10 mouse cellular contexts compared by ENCODE assay signal in the genomic region with DNA sequence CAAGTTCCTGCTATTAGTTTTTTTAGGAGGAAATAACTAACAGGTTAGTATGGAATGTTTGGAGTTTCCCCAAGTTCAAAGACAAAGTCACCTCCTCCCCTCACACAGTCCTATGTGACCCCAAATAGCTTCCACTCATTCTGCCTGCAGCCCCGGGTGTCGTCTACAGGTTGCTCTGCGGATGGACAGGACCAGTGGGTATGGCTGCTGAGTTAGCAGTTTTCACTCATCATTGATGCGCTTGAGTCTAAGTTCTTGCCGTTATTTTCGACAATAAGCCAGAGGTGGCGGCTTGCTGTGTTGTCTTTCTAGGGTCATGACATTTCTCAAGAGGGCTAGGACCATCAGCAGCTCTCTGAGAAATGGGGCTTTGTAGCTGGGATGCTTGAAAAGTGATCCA. TPM values are rescaled to one million over a fixed set of nuclear protein-coding genes. Genes with fewer than 3 reads are reported as not detected.
DNase-seq lines count a peak whose midpoint lies in the region; ATAC-seq and TF ChIP-seq lines count a peak whose summit lies in the region.
"Had no signal": no experiment of that assay in that cellular context is flagged by ENCODE, and none has a peak within 500 bp of the region (broad histone marks: within the 10 kb centered on the region; RNA-seq: fewer than 3 reads in every experiment).

No protein-coding gene starts in this region.

- peaks cover 2% of the 10 kb centered on the region for H3K4me1 ChIP-seq in spleen, adult 2 months (ENCODE audit: control insufficient read depth, insufficient read depth, insufficient read length)
- H3K4me1 ChIP-seq in midbrain, embryonic 14.5 days (ENCODE audit: control insufficient read depth, insufficient read depth, low read length), result peaks cover 49% of the 10 kb centered on the region

- no peaks in the 10 kb centered on the region for H3K36me3 ChIP-seq in spleen, adult 2 months (ENCODE audit: control insufficient read depth, insufficient read depth, low read length)
- no peaks in the 10 kb centered on the region for H3K36me3 ChIP-seq in midbrain, embryonic 14.5 days (ENCODE audit: control insufficient read depth, insufficient read depth, low read length)

- DNase-seq in gastrocnemius, adult 2 months, result no peak
- DNase-seq in gastrocnemius, postnatal 14 days, result no peak
- peak in 1 of 2 experiments; percentile 21 for DNase-seq in spleen, adult 2 months (ENCODE audit: low read depth in 1 of 2, low spot score in 2 of 2)
- no peak for DNase-seq in spleen, postnatal 10 days (ENCODE audit: low spot score in 2 of 2)
- DNase-seq in midbrain, embryonic 14.5 days, result no peak
- peak; percentile 40 to 44 for DNase-seq in thymus, postnatal 36 days
- no peak for DNase-seq in cerebellum, postnatal 14 days
- no peak for DNase-seq in gastrocnemius, adult 8-10 months (ENCODE audit: low spot score in 2 of 2)
- DNase-seq: lung, postnatal 10 days; right cerebral cortex, postnatal 14 days had no signal

- peak overlapping the region; percentile 68 for H3K4me3 ChIP-seq in gastrocnemius, adult 2 months
- peak overlapping the region; percentile 59 for H3K4me3 ChIP-seq in spleen, adult 2 months (ENCODE audit: extremely low read depth, insufficient read depth, insufficient read length)
- 0 out of 2 replicates have a peak overlapping the region, but pooled peaks have one; percentile 14 for H3K4me3 ChIP-seq in midbrain, embryonic 14.5 days (replicated peaks; ENCODE audit: low read depth, low read length)

- ATAC-seq in midbrain, embryonic 14.5 days (ENCODE audit: low FRiP score, low TSS enrichment), result no peak

- H3K27ac ChIP-seq in gastrocnemius, adult 2 months, result peak overlapping the region; percentile 86
- H3K27ac ChIP-seq in spleen, adult 2 months (ENCODE audit: insufficient read depth, low read length), result peak overlapping the region; percentile 88
- H3K27ac ChIP-seq in midbrain, embryonic 14.5 days (replicated peaks; ENCODE audit: low read depth, low read length), result no peak overlapping the region

- H3K9ac ChIP-seq in midbrain, embryonic 14.5 days (replicated peaks; ENCODE audit: low read length), result no peak overlapping the region

- no peaks in the 10 kb centered on the region for H3K9me3 ChIP-seq in midbrain, embryonic 14.5 days (ENCODE audit: control insufficient read depth, low read length)

- TF ChIP-seq CTCF in gastrocnemius, adult 2 months (IDR thresholded peaks at IDR 0.05), result no peak
- TF ChIP-seq CTCF in spleen, adult 2 months (IDR thresholded peaks at IDR 0.05; ENCODE audit: extremely low read depth, insufficient read depth, insufficient read length, insufficient replicate concordance), result no peak

- no peak for TF ChIP-seq POLR2A in spleen, adult 2 months (IDR thresholded peaks at IDR 0.05; ENCODE audit: low read depth, low read length)

- WGBS in spleen, adult 2 months, result 6% methylated on average over 7 of the region's 7 CpGs
- WGBS in midbrain, embryonic 14.5 days, result 73% methylated on average over 7 of the region's 7 CpGs

- peak overlapping the region; percentile 56 for H3K4me2 ChIP-seq in midbrain, embryonic 14.5 days (ENCODE audit: low read length)

- no peaks in the 10 kb centered on the region for H3K27me3 ChIP-seq in spleen, adult 2 months (ENCODE audit: control insufficient read depth, insufficient read depth, low read length)
- H3K27me3 ChIP-seq in midbrain, embryonic 14.5 days (ENCODE audit: control insufficient read depth, insufficient read depth, low read length), result no peaks in the 10 kb centered on the region

- intact Hi-C loops in gastrocnemius, adult 2 months (cut with DNase I), result no loop called here
- intact Hi-C loops in gastrocnemius, postnatal 14 days (cut with DNase I; ENCODE audit: low total_unique reads), result no loop called here

RNA-seq across cellular contexts. Expression of a gene that starts 1.3 kb away (rescaled TPM):
- total RNA-seq in gastrocnemius, adult 2 months (2021), result under 1 TPM; 0.46 to 0.59 TPM
- 1 to 10 TPM; 2.0 to 2.8 TPM for total RNA-seq in gastrocnemius, postnatal 14 days (2021)
- 24.6 and 34.7 TPM in 2 replicates for polyA plus RNA-seq in spleen, adult 2 months (2012; rRNA removed)
- 12.8 and 18.2 TPM in 2 replicates for polyA plus RNA-seq in midbrain, embryonic 14.5 days (2014; fragmentation: Nextera tagmentation; extraction: Ambion mirVana)
- total RNA-seq in gastrocnemius, adult 8-10 months (2022), result under 1 TPM; 0.27 to 0.54 (median 0.41) TPM

Comparison
In these comparisons a context has a peak if more than half of its experiments do, and no peak if none do; other contexts are left out.
1. DNase-seq: peak in thymus, postnatal 36 days (2 of 2); none in gastrocnemius, adult 2 months (single experiment), gastrocnemius, postnatal 14 days (single experiment), spleen, postnatal 10 days (0 of 2), midbrain, embryonic 14.5 days (single experiment), cerebellum, postnatal 14 days (0 of 2) and gastrocnemius, adult 8-10 months (0 of 2).
2. H3K4me3 ChIP-seq: peak in every context shown above with its lines; median percentile 68 in gastrocnemius, adult 2 months; 59 in spleen, adult 2 months; 14 in midbrain, embryonic 14.5 days.